Mouse (Mus musculus): ENCODE results near the gene Setd1a.

The Setd1a gene

GRCm38 (mm10) chr7:127799738-127800137 is 23.3 kb downstream of the Setd1a start:
- DNase-seq (ENCODE audit: inconsistent ontology term), result no peak

GRCm38 (mm10) chr7:127800435-127801009 is 24.1 kb downstream of the Setd1a start, which contains the start of gene Hsd3b7:
Hsd3b7 (plus strand) TSS chr7:127800604.
- DNase-seq (ENCODE audit: inconsistent ontology term), result peak; percentile 94

- DNase-seq (ENCODE audit: inconsistent ontology term), result peak; percentile 60
These were observed 24.6 kb downstream of the Setd1a start for GRCm38 (mm10) chr7:127801010-127801621.

- no peak for DNase-seq (ENCODE audit: inconsistent ontology term)
These were observed 25.8 kb downstream of the Setd1a start for GRCm38 (mm10) chr7:127802313-127802712.

GRCm38 (mm10) chr7:127808821-127809220 is 32.4 kb downstream of the Setd1a start:
- DNase-seq (ENCODE audit: inconsistent ontology term), result no peak

GRCm38 (mm10) chr7:127809846-127810245 is 33.4 kb downstream of the Setd1a start:
- no peak for DNase-seq (ENCODE audit: inconsistent ontology term)

- no peak for DNase-seq (ENCODE audit: inconsistent ontology term)
These were observed 34.2 kb downstream of the Setd1a start for GRCm38 (mm10) chr7:127810650-127811049.

GRCm38 (mm10) chr7:127811240-127811639 is 34.8 kb downstream of the Setd1a start:
- no peak for DNase-seq (ENCODE audit: inconsistent ontology term)

- DNase-seq (ENCODE audit: inconsistent ontology term), result no peak
These were observed 35.8 kb downstream of the Setd1a start for GRCm38 (mm10) chr7:127812292-127812691.

GRCm38 (mm10) chr7:127813821-127814220 is 37.4 kb downstream of the Setd1a start:
- DNase-seq (ENCODE audit: inconsistent ontology term), result no peak

- DNase-seq (ENCODE audit: inconsistent ontology term), result peak; percentile 72
These were observed 37.9 kb downstream of the Setd1a start for GRCm38 (mm10) chr7:127814241-127814921.

GRCm38 (mm10) chr7:127815116-127815665 is 38.7 kb downstream of the Setd1a start:
- DNase-seq (ENCODE audit: inconsistent ontology term), result no peak

GRCm38 (mm10) chr7:127815954-127816821 is 39.7 kb downstream of the Setd1a start:
- peak; percentile 79 for DNase-seq (ENCODE audit: inconsistent ontology term)

- DNase-seq (ENCODE audit: inconsistent ontology term), result no peak
These were observed 40.6 kb downstream of the Setd1a start for GRCm38 (mm10) chr7:127817053-127817452.

- no peak for DNase-seq (ENCODE audit: inconsistent ontology term)
These were observed 41.3 kb downstream of the Setd1a start for GRCm38 (mm10) chr7:127817776-127818175.

GRCm38 (mm10) chr7:127820836-127821509 is 44.5 kb downstream of the Setd1a start:
- DNase-seq (ENCODE audit: inconsistent ontology term), result no peak

GRCm38 (mm10) chr7:127822494-127822893 is 46.0 kb downstream of the Setd1a start:
- DNase-seq (ENCODE audit: inconsistent ontology term), result no peak

- no peak for DNase-seq (ENCODE audit: inconsistent ontology term)
These were observed 47.0 kb downstream of the Setd1a start for GRCm38 (mm10) chr7:127823236-127824171.

- peak; percentile 79 for DNase-seq (ENCODE audit: inconsistent ontology term)
These were observed 47.9 kb downstream of the Setd1a start, which contains the start of the genes Stx4a and Stx1b for GRCm38 (mm10) chr7:127824176-127824871. Stx4a (plus strand) TSS chr7:127824294. Stx1b (minus strand) TSS chr7:127824549.
